Mouse (Mus musculus) stomach, embryonic 15.5 days (tissue): ENCODE data around the gene Arl1. TPM values are rescaled to one million over a fixed set of nuclear protein-coding genes. Genes with fewer than 3 reads are reported as not detected.
"Not testable (repeated sequence)": the region's sequence is repeated elsewhere in the genome, so short reads cannot be mapped to it uniquely, and the experiment has no call there.

ENCODE experiments used
- ATAC-seq: fragments of 200-750 bp; cut with Nextera tagmentation; 2 replicates; pipeline ENCODE4 v1.8.0; 2017; ENCODE audit warnings: low read depth, moderate number of reproducible peaks, moderate TSS enrichment; ENCODE audit not compliant: insufficient read depth, low FRiP score
- H3K27ac ChIP-seq: fragments of 300-500 bp; sonication (generic); 2 replicates; pipeline ENCODE4 v1.5.1; 2015; ENCODE audit warnings: mild to moderate bottlenecking, inconsistent platforms
- H3K27me3 ChIP-seq: fragments of 300-500 bp; sonication (generic); replicated peaks from 2 replicates; pipeline ENCODE4 v1.6.1; 2015; ENCODE audit warnings: inconsistent platforms
- H3K36me3 ChIP-seq: fragments of 300-500 bp; sonication (generic); 2 replicates; pipeline ENCODE4 v1.6.1; 2015; ENCODE audit warnings: inconsistent platforms
- H3K4me1 ChIP-seq: fragments of 300-500 bp; sonication (generic); 2 replicates; pipeline ENCODE4 v1.6.1; 2015; ENCODE audit warnings: inconsistent platforms
- H3K4me2 ChIP-seq: fragments of 300-500 bp; sonication (generic); 2 replicates; pipeline ENCODE4 v1.6.1; 2015; ENCODE audit warnings: mild to moderate bottlenecking, inconsistent platforms
- H3K4me3 ChIP-seq: fragments of 300-500 bp; sonication (generic); replicated peaks from 2 replicates; pipeline ENCODE4 v1.5.1; 2015; ENCODE audit warnings: inconsistent platforms
- H3K9ac ChIP-seq: fragments of 300-500 bp; sonication (generic); 2 replicates; pipeline ENCODE4 v1.6.1; 2015; ENCODE audit warnings: inconsistent platforms
- H3K9me3 ChIP-seq: fragments of 300-500 bp; sonication (generic); 2 replicates; pipeline ENCODE4 v1.6.1; 2016; ENCODE audit warnings: inconsistent platforms
- WGBS: fragments of 180-500 bp; shearing (Covaris S2); methylation state at CpG from one replicate; pipeline ENCODE4 v1.1.7; 2015; 5-methylcytosine and 5-hydroxymethylcytosine counted together
- polyA plus RNA-seq: library from polyadenylated mRNA; unstranded; fragments of >200 nt; fragmentation: Nextera tagmentation; extraction: Ambion mirVana; gene quantifications from 2 replicates; pipeline ENCODE4 v1.2.1, GENCODE M21; 2015

Arl1 gene
- polyA plus RNA-seq, 1 experiment from 2014 or later = 202 TPM

DNA sequence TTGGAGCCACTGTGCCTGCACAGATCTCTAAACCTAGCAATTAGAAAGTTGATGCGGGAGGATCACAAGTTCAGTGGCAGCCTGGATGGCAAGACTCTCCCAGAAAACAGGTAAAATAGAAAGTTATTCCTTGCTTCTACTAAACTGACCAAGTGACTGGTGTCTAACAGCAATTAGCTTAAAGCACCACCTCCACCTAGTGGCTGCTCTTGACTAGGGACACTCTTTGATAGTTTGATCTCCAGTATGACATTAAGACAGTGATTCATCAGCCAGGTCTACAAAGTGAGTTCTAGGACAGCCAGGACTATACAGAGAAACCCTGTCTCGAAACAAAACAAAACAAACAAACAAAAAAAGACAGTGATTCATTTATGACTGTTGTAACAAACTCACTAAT is 5.3 kb upstream of the Arl1 start:
- H3K36me3 ChIP-seq = no peaks in the 10 kb centered on the region

DNA sequence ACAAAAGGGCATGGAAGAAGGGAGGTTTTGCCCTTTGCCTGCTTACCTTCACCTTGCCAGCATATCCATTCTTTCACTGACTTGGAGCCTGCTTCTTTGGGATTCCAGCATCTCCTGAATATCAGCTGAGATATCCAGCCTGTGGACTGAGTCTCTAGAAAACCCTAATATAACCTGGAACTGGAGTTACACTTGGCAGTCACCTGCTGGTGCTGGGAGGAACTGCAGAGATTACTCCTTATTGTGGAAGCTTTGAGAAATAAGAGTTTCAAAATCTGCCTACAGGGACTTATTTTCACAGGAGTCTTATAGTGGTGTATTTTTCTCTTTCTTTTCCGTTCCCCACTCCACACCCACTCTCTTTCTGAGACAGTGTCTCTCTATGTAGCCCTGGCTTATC is 3.5 kb upstream of the Arl1 start:
- Histone ChIP-seq H3K4me1 (peaks cover 3% of the 10 kb centered on the region; the same call in 1 of the 2 replicates), H3K36me3 (no peaks in the 10 kb centered on the region), H3K4me2 (no peak overlapping the region), H3K9me3 (no peaks in the 10 kb centered on the region), H3K27me3 (no peaks in the 10 kb centered on the region), H3K27ac (no peak overlapping the region), H3K4me3 (no peak overlapping the region), H3K9ac (no peak overlapping the region)
- ATAC-seq = no peak
- WGBS = 39% methylated on average over 1 of the region's 1 CpGs

More for the DNA sequence above, 5.3 kb upstream of the Arl1 start:
- no peak for ATAC-seq
- WGBS = 44% methylated on average over 2 of the region's 2 CpGs
- no peak overlapping the region for H3K4me2 ChIP-seq
- no peak overlapping the region for H3K27ac ChIP-seq
- H3K4me1 ChIP-seq = peaks cover 2% of the 10 kb centered on the region; the same call in 1 of the 2 replicates
- H3K9ac ChIP-seq = no peak overlapping the region
- no peaks in the 10 kb centered on the region for H3K27me3 ChIP-seq
- no peak overlapping the region for H3K4me3 ChIP-seq
- H3K9me3 ChIP-seq = no peaks in the 10 kb centered on the region

DNA sequence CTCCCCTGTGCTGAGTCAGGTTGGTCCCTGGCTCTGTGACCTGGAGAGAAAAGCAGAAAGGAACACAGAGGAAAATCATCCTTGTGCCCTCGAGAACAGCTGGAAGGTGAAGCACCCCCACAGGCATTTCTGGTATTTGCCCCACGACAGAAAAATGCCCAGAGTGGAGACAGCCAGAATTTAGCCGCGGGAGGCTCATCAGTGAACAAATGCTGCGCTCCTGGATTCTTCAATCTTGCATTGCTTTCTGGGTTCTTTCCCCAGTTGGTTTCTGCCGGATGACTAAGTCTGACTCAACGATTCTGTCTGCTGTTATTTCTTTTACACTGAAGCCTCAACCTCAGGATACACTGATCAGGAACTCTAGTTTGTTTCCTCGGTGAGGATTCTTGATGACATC is 2.5 kb upstream of the Arl1 start:
- H3K9ac ChIP-seq = no peak overlapping the region
- H3K4me2 ChIP-seq = no peak overlapping the region
- no peak overlapping the region for H3K4me3 ChIP-seq
- ATAC-seq = no peak
- no peak overlapping the region for H3K27ac ChIP-seq
- 66% methylated on average over 8 of the region's 8 CpGs for WGBS
- no peaks in the 10 kb centered on the region for H3K27me3 ChIP-seq
- H3K36me3 ChIP-seq = no peaks in the 10 kb centered on the region
- peaks cover 9% of the 10 kb centered on the region for H3K4me1 ChIP-seq
- H3K9me3 ChIP-seq = no peaks in the 10 kb centered on the region

DNA sequence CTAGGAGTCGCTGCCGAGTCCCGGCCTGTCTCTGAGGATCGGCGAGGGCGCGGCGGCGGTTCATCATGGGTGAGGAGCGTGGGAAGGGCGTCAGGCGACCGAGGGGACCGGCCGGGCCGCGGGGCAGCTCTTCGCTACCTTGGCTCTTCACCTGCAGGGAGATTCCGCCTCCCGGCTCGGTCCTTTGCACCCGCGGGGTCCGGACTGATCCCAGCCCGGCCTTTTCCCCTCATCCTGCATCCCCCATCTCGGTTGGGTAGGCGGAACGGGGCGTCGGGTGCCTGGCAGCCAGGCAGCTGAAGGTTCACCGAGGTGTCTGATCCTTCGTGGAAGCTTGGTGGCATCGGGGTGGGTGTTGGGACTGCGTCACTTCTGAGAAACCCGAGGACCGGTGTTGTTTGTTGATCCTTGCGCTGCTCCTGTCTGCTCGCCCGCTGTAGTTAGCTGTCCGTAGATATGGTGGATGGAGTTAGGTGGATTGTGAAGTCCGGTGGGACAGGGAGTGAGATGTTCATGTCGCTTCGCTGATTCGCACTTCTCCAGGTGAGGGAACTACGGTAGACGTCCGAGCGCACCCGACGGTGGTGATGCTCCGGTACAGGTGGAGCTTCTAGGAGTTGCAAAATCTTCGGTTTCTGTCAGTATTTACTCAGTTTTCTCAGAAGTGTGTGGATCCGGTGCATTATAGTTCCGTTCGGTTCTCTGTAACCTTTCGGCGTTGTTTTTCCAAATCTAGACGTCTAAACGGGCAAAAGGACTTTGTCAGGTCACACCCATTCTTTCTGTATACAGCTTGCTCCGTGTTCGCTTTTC is 1.0 kb downstream of the Arl1 start:
- peak; percentile 15; the same call in 1 of the 2 replicates for ATAC-seq
- peak overlapping the region; percentile 89 for H3K9ac ChIP-seq
- H3K9me3 ChIP-seq = no peaks in the 10 kb centered on the region
- H3K4me1 ChIP-seq = peaks cover 9% of the 10 kb centered on the region
- peak overlapping the region; percentile 84 for H3K4me3 ChIP-seq
- H3K27me3 ChIP-seq = no peaks in the 10 kb centered on the region
- H3K27ac ChIP-seq = peak overlapping the region; percentile 77
- peak overlapping the region; percentile 66 for H3K4me2 ChIP-seq
- WGBS = under 1% methylated on average over 61 of the region's 61 CpGs
- H3K36me3 ChIP-seq = no peaks in the 10 kb centered on the region; the same call in 1 of the 2 replicates

DNA sequence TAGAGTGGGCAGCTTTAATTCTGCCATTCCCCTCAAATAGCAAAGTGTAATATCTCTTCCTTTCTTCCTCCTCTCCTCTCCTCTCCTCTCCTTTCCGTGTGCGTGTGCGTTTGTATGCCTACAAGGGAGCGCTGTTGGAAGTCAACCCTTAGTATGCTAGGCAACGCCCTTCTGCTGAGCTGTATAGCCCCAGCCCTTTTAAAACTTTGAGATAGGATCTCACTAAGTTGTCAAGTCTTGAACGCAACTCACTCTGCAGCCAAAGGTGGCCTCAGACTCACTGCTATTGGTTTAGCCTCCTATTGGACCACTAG is 1.6 kb downstream of the Arl1 start:
- Histone ChIP-seq H3K27me3 (no peaks in the 10 kb centered on the region), H3K36me3 (peaks cover 5% of the 10 kb centered on the region; the same call in 1 of the 2 replicates), H3K27ac (no peak overlapping the region), H3K4me3 (peak overlapping the region; percentile 84), H3K9ac (peak overlapping the region; percentile 89), H3K4me1 (peaks cover 9% of the 10 kb centered on the region), H3K4me2 (peak overlapping the region; percentile 66), H3K9me3 (no peaks in the 10 kb centered on the region)
- ATAC-seq = 0 out of 2 replicates have a peak, but pooled peaks have one; percentile 12
- WGBS = 10% methylated on average over 6 of the region's 6 CpGs

DNA sequence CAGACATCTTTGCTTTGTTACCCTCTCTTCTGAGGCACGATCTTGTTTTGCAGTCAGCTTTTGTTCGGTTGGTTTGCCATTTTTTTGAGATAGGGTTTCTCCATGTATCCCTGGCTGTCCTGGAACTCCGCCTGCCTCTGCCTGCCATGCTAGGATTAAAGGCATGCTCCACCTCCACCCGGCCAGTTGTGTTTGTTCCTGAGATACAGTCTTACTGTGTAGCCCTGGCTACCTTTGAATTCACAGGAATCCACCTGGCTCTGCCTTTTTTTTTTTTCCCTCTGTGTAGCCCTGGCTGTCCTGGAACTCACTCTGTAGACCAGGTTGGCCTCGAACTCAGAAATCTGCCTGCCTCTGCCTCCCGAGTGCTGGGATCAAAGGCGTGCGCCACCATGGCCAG is 8.4 kb downstream of the Arl1 start:
- H3K9me3 ChIP-seq, H3K27ac ChIP-seq, H3K27me3 ChIP-seq, ATAC-seq, H3K4me3 ChIP-seq, H3K9ac ChIP-seq, H3K4me2 ChIP-seq, H3K4me1 ChIP-seq: not testable (repeated sequence)
- WGBS = 94% methylated on average over 8 of the region's 8 CpGs
- H3K36me3 ChIP-seq = peaks cover 26% of the 10 kb centered on the region

DNA sequence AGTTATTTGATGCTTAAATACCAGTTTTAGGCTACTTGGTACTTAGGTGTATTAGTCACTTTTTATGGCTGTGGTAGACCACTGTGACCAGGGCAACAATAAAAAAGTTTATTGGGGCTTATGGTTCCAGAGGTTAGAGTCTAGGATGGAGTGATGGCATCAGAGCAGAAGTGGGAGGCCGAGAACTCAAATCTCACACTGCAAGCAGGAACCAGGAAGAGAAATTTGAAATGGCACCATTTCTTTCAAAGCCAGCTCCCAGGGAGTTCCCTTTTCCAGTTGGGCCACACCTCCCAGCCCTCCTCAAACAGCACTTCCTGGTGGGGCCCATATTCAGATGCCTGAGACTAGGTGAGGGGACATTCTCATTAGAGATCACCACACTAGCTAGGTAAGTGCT is 9.2 kb downstream of the Arl1 start:
- no peak overlapping the region for H3K4me2 ChIP-seq
- H3K4me3 ChIP-seq = no peak overlapping the region
- ATAC-seq = no peak
- H3K27ac ChIP-seq = no peak overlapping the region
- no peaks in the 10 kb centered on the region for H3K4me1 ChIP-seq
- H3K9ac ChIP-seq = no peak overlapping the region
- peaks cover 33% of the 10 kb centered on the region for H3K36me3 ChIP-seq
- H3K27me3 ChIP-seq = no peaks in the 10 kb centered on the region
- 91% methylated on average over 1 of the region's 1 CpGs for WGBS
- no peaks in the 10 kb centered on the region for H3K9me3 ChIP-seq

DNA sequence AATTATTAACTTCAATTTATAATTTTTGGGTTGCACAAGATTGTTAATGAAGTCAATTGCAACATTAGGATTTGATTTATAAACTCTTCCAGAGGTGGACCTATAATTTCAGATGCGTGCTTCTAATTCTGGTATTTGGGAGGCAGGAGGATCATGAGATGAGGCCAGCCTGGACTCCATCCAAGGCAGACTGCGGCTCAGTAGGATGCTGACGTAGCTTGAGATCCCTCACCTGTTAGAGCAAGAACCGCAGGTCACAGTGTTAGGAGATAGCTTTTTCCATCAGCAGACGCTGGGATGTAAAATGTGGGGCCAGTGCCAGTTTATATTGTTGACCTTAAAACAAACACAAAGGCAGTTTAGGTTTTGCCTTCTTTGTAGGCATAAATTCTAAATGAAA is 10.1 kb downstream of the Arl1 start:
- H3K4me1 ChIP-seq = no peaks in the 10 kb centered on the region
- no peak overlapping the region for H3K4me3 ChIP-seq
- H3K9me3 ChIP-seq = no peaks in the 10 kb centered on the region
- no peak for ATAC-seq
- H3K9ac ChIP-seq = no peak overlapping the region
- H3K27me3 ChIP-seq = no peaks in the 10 kb centered on the region
- H3K4me2 ChIP-seq = no peak overlapping the region
- H3K27ac ChIP-seq = no peak overlapping the region
- WGBS = 65% methylated on average over 5 of the region's 5 CpGs
- peaks cover 39% of the 10 kb centered on the region for H3K36me3 ChIP-seq

DNA sequence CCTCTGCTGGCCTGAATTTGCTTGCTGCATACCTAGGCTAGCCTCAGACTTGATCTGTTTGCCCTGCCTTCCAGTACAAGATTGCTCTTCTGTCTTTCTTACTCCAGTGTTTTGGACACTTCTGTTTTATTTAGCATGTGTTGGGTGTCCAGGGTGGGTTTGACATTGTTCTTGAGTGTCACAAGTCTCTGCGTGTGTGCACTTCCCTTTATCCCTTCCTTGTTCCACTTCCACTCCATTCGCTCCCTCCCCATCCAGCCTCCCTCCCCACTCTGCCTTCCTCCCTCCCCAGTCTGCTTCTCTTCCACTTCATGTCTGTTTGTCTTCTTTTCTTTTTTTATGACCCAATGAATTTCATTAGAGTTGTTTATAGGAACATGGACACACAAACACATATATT is 10.8 kb downstream of the Arl1 start:
- H3K36me3 ChIP-seq = peaks cover 39% of the 10 kb centered on the region
- no peak overlapping the region for H3K9ac ChIP-seq
- H3K4me2 ChIP-seq = no peak overlapping the region
- no peak overlapping the region for H3K27ac ChIP-seq
- H3K27me3 ChIP-seq = no peaks in the 10 kb centered on the region
- no peaks in the 10 kb centered on the region for H3K4me1 ChIP-seq
- no peak for ATAC-seq
- WGBS = 76% methylated on average over 2 of the region's 2 CpGs
- H3K4me3 ChIP-seq = no peak overlapping the region
- no peaks in the 10 kb centered on the region for H3K9me3 ChIP-seq

DNA sequence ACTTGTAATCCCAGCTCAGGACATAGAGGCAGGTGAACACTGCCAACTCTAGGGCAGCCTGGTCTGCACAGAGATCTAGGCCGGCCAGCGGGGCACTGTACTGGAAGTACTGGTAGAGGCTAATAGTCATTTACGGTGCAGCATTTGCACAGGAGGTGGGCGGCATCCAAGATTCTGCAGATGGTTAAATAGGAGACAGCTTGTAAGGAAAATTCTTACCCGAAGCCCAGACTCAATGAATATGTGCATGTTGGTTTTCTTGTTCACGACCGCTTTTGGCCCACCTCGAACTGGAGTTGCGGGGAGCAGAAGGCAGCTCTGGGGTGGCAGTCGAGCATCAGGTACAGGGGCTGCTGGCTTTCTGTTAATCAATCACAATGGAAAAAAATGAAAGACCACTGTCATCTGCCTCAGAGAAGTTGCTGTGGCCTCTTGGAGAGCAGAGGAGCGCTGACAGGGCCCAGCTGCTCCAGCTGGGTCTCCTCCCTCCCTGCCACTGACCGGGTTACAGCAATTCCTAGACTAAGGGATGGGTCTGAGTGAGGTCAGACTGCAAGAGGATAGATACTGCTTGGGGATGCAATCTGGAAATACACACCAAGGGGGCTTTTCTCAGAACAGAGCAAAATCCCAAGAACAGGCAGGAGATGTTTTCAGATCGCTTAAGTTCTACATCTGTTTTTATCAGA is 31.0 kb downstream of the Arl1 start:
- Histone ChIP-seq H3K9ac (no peak overlapping the region), H3K4me3 (no peak overlapping the region), H3K9me3 (no peaks in the 10 kb centered on the region), H3K36me3 (peaks cover 45% of the 10 kb centered on the region), H3K27ac (no peak overlapping the region), H3K27me3 (no peaks in the 10 kb centered on the region), H3K4me2 (no peak overlapping the region), H3K4me1 (no peaks in the 10 kb centered on the region)
- 89% methylated on average over 13 of the region's 13 CpGs for WGBS
- ATAC-seq = no peak

DNA sequence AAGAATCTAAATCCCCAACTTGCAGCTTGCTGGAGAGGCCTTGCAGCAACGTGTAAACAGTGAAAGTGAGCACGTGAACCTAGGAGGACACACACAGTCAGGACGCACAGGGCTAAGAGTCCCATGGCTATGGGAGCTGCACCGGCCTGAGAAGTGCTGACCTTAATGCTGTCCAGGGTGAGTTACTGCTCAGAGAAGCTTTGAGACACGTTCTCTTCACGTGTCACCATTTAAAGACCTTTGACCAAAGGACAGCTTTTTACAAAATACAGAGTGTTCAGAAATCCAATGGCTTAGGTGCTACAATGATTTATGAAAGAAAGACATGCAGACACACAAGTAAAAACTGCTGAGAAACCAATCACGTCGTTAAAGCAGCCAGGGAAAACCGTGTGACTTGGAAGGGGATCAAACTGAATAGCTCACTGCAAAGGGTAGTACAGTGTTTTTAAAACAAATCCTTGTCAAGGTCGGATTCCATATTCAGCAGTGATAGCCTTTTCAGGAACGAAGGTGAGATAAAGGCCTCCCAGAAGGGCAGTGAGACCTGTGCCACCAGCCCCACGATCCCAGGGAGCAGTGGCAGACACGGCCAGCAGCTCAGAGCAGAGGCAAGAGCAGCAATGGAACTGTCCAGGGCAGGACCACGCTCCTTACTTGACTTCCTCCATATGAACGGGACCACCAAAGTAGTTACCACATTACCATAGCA is 34.9 kb downstream of the Arl1 start:
- WGBS = 83% methylated on average over 15 of the region's 15 CpGs
- ATAC-seq = no peak

DNA sequence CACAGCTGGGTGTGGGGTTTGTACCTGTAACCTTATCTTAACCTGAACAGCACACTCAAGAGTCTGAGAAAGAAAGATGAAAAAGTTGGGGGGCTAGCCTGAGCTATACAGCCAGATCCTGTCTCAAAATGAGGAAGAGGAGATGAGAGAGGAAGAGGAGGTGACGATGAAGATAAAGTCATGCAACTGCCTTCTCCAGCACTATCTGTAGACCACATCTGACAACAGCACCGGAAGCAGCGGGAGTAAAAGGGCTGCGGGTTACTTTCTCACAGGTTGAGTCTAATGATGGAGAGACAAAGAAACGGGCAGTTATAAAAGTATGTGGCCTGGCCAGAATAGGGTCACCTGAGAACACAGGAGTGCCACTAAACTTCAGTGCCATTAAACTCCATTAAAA is 38.3 kb downstream of the Arl1 start:
- Histone ChIP-seq H3K4me2 (no peak overlapping the region), H3K9me3 (no peaks in the 10 kb centered on the region), H3K36me3 (peaks cover 49% of the 10 kb centered on the region), H3K4me1 (no peaks in the 10 kb centered on the region), H3K27ac (no peak overlapping the region), H3K27me3 (no peaks in the 10 kb centered on the region), H3K4me3 (no peak overlapping the region), H3K9ac (no peak overlapping the region)
- WGBS = 88% methylated on average over 5 of the region's 5 CpGs
- ATAC-seq = no peak

More for the DNA sequence above, 34.9 kb downstream of the Arl1 start:
- no peak overlapping the region for H3K4me3 ChIP-seq
- H3K4me1 ChIP-seq = no peaks in the 10 kb centered on the region
- peaks cover 46% of the 10 kb centered on the region for H3K36me3 ChIP-seq
- no peak overlapping the region for H3K27ac ChIP-seq
- no peak overlapping the region for H3K4me2 ChIP-seq
- no peaks in the 10 kb centered on the region for H3K9me3 ChIP-seq
- no peak overlapping the region for H3K9ac ChIP-seq
- no peaks in the 10 kb centered on the region for H3K27me3 ChIP-seq
